Mouse (Mus musculus): Measurements from ENCODE around the gene C2cd2l. TPM values are rescaled to one million over a fixed set of nuclear protein-coding genes. Genes with fewer than 3 reads are reported as not detected.
"Not testable (repeated sequence)": the region's sequence is repeated elsewhere in the genome, so short reads cannot be mapped to it uniquely, and the experiment has no call there.

Gene C2cd2l
- total RNA-seq (2021), result 10 to 100 TPM; 35.2 to 41.7 TPM
- long read RNA-seq, experiment 1, full-length matches to known transcripts, result 17 of 28 reads
- long read RNA-seq, experiment 1, partial matches to known transcripts, result 6 of 28 reads
- long read RNA-seq, experiment 1, other reads (novel, unspliced or antisense), result 5 of 28 reads
- long read RNA-seq, experiment 2, full-length matches to known transcripts, result 3 of 15 reads
- long read RNA-seq, experiment 2, partial matches to known transcripts, result 9 of 15 reads
- long read RNA-seq, experiment 2, other reads (novel, unspliced or antisense), result 3 of 15 reads

DNA sequence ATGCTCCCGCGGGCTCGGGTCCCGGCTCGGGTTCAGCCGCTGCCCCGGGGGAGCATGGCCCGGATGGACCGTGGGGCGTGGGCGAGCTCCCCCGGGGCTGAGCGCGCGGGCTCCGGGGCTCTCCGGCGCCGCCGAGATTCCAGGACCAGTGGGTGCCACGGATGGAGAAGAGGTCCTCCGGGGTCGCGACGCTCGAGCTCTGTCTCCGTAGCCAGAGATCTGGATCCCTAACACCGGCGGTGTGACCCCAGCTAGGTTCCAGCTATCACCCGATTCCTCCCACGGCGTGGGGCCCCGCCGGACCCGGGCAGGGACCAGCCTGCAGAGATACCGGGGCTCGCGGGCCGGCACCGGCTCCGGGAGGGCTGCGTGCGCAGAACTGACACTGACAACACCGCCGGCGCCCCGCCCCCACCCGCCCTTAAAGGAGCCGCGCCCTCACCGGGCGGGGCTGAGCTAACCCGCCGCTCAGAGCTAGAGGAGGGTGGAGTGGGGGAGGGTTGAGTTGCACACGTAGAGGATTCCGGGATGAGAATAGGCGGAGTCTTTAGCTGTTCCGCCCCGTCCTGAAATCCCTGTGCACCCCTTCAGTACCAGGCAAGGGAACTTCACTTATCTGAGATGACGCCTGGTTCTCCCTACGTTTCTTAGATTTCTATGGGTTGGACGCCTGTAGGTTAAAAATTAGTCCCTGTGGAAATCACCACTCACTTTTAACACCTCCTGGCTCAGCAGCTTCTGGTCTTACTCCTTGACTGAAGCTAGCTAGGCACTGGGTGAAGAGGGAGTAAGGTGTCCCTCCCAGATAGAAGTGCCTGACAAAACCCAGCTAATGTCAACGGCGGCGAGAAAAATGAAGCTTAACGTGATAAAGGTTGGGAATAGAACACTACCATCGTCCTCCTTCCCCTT, at the start of gene C2cd2l:
C2cd2l (minus strand) TSS at position 399 of the 912 bp plus-strand sequence.
- DNase-seq (ENCODE audit: low spot score in 2 of 2), result peak; percentile 81 to 85

DNA sequence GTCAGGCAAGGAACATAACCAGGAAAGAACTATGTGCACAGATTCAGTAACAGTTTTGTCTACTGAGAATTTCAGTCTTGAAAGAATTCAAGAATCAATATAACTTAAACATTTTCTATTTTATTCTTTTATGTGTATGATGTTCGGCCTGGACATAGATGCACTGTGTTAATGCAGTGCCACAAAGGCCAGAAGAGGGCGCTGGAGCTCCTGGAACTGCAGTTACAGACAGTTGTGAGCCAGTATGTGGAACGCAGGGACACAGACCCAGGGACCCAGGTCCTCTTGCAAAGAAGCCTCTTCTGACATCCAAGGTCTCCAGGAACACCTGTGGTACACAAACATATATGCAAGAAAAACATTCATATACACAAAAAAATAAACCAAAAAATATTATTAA, 44.4 kb upstream of the C2cd2l start:
- DNase-seq (ENCODE audit: low spot score in 2 of 2), result peak in 1 of 2 experiments; percentile 41

DNA sequence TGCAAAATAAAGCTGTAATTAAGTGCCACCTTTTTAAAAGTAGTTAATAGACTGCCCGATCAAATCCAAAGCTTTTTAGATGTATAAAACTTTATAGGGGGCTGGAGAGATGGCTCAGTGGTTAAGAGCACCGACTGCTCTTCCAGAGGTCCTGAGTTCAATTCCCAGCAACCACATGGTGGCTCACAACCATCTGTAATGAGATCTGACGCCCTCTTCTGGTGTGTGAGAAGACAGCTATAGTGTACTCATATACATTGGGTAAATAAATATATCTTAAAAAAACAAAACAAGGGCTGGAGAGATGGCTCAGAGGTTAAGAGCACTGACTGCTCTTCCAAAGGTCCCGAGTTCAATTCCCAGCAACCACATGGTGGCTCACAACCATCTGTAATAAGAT, 41.8 kb upstream of the C2cd2l start:
- not testable (repeated sequence) for DNase-seq (ENCODE audit: low spot score in 2 of 2)

DNA sequence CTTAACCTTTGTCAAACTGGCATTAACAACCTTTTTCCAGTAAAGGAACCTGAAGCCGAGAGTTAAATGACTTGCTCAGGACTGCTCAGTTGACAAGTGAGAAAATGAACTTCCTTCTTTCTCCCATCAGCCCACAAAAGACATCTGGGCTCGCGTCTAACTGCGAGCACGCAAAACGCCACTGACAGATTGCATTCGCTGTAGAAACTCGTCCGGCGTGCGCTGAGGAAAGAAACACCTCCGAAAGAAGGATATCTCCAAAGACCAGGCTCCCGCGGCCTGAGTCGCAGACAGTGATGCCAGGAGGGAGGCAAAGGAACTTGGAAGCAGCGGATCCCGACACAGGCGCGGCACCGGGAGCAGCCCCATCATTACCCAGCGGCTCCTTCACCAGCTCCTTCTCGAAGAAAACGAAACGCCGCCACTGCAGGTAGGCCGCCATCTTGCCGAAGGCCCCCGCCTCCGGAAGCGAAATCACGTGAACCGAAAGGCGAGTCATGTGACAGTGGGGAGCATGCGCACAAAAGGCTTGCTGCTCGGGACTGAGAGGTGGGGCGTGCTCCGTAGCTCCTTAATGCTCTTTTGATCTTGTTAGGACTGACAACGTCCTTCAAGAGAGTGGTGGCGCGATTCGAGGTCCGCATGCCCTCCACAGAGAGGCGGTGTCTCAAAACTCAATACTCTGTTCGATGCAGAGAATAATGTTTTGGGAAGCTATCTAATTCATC, 41.3 kb upstream of the C2cd2l start, which contains the start of gene Vps11:
Vps11 (minus strand) TSS at position 481 of the 728 bp plus-strand sequence.
- peak; percentile 92 to 94 for DNase-seq (ENCODE audit: low spot score in 2 of 2)

DNA sequence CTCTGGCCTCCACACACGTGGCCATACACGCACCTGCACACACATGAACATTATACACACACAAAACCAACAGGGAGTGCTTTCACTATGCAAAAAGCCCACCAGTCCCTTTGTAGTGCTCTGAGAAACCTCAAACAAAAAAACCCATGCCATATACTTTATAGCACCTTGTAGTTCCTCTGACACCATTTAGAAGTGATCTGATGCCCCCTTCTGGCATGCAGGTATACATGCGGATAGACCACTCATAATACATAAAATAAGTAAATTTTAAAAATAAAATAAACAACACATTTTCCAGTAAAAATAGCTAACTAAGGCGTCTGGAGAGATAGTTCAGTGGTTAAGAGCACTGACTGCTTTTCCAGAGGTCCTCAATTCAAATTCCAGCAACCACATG, 37.1 kb upstream of the C2cd2l start:
- DNase-seq (ENCODE audit: low spot score in 2 of 2), result no peak

DNA sequence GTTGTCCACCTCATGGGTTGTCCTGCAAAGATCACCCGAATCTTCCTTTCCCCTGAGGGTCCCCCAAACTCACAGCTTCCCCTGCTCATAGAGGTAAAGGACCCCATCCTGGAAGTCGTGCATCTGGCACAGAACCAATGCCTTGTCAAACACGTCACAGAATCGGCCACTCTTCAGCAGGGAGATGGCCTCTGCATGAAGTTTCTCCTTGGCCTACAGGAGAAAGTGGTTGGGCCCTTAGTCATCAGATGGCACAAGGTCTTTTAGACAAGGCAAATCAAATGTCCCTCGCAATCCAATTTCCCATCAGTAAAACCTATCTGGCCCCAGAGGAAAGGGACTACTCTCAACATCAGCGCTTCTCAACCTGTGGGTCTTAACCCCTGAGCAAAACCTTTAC, 33.1 kb upstream of the C2cd2l start:
- DNase-seq (ENCODE audit: low spot score in 2 of 2), result no peak

DNA sequence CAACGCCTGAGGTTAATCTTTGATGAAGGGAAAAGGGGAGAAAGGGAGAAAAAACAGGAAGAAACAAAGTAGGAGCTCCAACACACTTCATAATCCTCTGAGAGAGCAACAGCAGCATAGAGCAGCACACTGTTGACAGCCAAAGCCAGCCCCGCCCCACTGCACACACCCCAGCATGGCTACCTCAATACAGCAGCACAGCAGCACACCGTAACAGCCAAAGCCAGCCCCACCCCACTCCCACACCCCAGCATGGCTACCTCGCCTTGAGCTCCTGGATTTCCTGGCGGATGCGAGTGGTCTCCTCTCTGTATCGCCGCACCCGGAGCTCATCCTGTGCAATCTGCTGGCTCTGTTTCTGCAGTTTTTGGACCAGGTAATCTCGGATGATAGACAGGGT, 32.3 kb upstream of the C2cd2l start:
- DNase-seq (ENCODE audit: low spot score in 2 of 2), result no peak

DNA sequence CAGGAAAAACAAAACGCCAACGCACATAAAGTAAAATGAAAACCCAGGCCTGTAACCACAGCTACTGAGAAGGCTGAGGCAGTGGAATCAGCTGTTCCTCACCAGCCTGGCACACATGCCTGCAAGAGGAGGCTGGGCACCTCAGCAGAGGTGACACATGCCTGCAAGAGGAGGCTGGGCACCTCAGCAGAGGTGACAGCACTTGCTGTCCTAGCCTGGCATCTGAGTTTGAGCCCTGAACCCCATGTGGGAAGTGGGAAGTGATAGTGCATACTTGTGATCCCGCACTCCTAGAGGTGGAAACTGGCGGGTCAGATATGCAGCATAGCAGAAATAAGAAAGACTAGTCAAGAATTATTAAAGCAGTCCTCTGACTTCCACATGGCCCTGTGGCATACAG, 31.3 kb upstream of the C2cd2l start:
- no peak for DNase-seq (ENCODE audit: low spot score in 2 of 2)

DNA sequence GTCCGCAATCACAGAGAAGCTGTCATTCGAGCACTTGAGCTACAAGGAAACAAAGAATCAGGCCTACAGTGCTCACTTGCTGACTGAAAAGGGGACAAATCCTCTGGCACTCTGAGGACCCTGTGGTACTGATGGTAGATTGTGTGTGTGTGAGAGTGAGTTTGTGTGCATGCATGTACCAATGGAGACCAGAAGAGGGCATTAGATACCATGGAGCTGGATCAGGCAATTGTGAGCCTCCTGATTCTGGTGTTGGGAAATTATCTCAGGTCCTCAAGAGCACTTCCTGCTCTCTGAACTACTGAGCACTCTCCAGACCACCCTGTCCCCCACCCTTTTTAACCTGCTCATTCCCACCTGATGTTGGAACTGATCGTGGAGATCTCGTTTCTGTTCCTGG, 28.5 kb upstream of the C2cd2l start:
- DNase-seq (ENCODE audit: low spot score in 2 of 2), result no peak

DNA sequence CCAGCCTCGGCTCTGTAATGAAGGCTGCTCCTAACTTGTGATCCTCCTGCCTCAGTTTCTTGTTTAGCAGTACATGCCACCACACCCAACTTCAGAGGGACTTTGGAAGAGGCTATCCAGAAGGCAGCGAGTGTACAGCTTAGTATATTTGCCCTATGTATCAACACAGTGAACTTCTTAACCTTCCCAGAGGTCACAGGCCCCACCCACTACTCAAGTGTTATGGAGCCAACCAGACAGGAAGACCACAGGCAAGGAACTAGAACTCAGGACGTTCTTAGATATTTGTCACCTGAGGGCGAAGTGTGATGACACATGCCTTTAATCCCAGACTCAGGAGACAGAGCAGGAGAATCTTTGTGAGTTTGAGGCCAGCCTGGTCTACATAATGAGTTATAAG, 27.5 kb upstream of the C2cd2l start:
- DNase-seq (ENCODE audit: low spot score in 2 of 2), result no peak

DNA sequence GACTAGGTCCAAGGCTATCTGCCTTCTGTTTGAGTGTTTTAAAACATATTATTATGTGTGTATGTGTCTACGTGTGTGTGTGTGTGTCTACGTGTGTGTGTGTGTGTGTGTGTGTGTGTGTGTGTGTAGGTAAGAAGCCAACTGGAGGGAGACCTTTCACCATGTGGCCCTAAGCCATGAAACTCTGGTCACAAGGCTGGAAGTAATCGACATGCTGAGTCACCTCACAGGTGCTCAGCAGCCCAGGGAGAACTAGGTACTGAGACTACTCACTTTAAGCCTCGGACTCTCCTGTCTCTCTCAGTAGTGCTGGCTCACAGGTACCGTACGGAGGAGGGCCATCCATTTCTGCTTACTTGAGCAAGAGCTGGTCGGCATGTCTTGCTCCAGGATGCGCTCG, 27.1 kb upstream of the C2cd2l start:
- DNase-seq (ENCODE audit: low spot score in 2 of 2), result no peak

DNA sequence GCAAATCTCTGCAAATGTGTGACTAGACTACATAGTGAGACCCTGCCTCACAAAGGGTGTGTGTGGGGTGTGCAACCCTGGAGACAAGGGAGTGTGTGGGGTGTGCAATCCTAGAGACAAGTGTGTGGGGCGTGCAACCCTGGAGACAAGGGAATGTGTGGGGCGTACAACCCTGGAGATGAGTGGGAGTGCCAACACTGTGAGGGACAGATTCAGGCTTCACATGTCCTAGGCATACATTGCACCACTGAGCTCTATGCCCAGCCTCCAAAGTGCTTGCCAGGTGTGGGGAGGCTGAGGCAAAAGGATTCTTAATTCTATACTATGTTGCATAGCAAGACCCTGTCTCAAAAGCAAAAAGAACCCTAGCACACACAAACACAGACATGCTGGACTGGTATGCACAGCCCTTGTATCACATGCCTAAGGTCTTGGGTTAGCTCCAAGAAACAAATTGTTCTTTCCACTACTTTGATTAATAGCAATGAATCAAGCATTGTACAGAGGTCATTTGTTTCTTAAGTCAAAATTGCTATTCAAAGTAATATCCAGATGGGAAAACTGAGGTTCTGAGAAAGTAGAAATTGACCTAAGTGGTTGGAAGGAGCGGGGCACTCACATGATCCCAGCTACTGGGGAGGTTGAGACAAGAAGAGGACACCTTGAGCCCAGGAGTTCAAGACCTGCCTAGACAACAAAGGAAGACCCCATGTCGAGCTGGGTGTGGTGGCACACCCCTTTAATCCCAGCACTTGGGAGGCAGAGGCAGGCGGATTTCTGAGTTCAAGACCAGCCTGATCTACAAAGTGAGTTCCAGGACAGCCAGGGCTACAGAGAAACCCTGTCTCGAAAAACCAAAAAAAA, 25.7 kb upstream of the C2cd2l start:
- DNase-seq (ENCODE audit: low spot score in 2 of 2), result no peak

DNA sequence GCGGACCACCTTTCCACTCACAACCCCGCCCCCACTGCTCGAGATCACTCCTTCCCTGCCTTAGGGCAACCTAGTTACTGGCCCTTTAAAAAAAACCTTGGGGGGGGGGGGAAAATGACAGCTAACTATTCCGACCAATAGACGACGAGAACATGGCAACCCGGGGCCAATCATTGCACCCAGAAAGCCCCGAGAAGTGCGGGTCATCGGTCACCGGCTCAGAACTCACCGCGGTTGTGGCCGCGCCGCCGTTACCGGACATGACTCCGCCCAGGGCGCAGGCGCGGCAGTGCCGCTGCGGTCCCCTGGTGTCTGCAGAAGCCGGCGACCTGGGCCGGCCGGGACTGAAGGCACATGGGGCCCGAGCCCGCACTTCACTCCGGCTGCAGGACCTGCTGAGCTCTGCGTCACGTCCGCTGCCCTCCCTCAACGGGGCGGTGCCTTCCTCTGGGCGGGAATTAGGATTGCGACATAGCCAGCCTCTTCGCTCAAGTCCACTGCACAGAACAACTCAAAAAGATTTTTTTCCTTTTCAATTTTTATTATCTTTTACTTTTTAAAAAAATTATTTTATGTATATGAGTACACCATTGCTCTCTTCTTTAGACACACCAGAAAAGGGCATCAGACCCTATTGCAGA, 23.8 kb upstream of the C2cd2l start, which contains the start of gene Hmbs:
Hmbs (minus strand) TSS at position 448 of the 641 bp plus-strand sequence.
- DNase-seq (ENCODE audit: low spot score in 2 of 2), result peak; percentile 87 to 88

DNA sequence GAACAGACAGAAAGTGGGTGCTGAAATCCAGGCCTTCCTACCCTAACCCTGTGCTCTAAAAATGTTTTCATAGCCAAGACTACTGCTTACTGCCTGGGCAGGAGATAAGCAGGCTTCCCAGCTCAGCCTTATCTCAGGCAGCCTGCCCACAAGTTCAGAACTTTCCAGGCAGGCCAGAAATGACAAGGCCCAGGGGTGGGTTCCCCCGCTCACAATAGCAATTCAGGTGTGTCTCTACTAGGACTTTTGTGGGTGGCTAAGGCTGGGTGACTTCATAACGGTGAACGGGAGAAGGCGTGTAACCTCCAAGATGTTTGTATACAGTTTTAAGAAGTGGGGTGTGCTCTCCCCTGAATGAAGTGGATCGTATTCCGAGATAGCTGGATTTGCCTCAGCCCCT, 23.2 kb upstream of the C2cd2l start:
- DNase-seq (ENCODE audit: low spot score in 2 of 2), result no peak

DNA sequence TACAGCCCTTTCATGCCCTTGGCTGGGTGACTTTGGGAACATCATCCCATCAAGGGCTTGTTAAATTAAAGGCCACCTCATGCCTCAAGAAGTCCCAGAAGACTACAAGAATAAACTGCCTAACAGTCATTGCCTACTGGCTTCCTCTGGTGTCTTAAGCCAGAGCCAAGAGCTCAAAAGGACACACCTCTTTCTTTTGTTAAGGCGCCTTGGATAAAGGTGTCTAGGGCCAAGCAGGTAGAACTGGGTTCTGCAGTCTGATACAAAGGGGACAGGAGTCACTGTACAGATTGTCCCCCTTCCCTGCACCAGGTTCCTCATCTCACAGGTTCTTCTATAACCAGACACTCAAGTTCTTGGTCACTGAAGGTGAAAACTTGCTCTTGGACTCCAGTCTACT, 22.5 kb upstream of the C2cd2l start:
- no peak for DNase-seq (ENCODE audit: low spot score in 2 of 2)

DNA sequence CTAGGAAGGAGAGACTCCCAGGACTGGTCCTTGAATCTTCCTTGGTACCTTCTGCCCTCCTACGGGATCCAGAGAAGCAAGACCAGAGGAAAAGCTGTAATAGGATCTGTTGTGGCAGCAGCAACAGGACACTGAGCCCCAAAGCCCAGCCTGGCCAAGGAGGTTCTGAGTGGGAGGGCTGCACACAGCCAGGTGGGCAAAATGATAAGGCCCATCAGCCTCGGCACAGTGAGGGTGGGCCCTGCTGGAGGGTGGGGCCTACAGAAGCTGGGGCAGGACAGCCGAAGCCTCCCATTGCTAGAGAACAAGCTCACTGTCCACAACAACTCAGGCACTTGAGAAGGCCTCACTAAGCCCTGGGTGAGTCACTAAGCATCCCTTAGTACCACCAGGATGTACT, 22.1 kb upstream of the C2cd2l start:
- DNase-seq (ENCODE audit: low spot score in 2 of 2), result no peak

DNA sequence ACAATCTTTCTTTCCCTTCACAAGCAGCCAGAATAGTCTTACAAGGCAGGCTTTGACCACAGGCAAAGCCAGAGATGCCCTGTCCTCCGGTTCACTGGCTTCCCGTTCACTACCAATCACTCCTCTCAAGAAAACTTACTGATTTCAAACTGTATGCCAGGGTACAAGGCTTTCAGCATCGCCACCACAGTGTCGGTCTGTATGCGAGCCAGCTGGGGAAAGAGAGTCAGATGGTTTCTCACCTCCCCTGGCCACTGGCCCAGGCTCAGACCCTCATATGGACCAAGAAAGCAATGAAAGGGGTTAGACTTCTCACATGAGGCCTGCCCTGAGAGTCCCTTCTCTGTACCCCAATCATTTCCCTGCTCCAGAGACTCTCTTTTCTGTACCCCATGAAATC, 21.4 kb upstream of the C2cd2l start:
- DNase-seq (ENCODE audit: low spot score in 2 of 2), result no peak

DNA sequence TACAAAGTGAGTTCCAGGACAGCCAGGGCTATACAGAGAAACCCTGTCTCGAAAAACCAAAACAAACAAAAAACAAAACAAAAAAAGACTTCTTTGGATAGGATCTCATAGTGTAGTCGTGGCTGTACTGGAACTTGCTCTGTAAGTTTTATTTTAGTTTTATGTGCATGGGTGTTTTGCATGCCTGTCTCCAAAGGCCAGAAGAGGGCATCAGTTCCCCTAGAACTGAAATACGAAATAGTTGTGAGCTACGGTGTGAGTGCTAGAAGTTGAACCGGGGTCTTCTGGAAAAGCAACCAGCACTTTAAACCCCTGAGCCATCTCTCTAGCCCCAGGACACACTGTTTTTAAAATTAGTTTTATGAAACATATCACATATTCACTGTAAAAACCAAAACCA, 18.5 kb upstream of the C2cd2l start:
- no peak for DNase-seq (ENCODE audit: low spot score in 2 of 2)

DNA sequence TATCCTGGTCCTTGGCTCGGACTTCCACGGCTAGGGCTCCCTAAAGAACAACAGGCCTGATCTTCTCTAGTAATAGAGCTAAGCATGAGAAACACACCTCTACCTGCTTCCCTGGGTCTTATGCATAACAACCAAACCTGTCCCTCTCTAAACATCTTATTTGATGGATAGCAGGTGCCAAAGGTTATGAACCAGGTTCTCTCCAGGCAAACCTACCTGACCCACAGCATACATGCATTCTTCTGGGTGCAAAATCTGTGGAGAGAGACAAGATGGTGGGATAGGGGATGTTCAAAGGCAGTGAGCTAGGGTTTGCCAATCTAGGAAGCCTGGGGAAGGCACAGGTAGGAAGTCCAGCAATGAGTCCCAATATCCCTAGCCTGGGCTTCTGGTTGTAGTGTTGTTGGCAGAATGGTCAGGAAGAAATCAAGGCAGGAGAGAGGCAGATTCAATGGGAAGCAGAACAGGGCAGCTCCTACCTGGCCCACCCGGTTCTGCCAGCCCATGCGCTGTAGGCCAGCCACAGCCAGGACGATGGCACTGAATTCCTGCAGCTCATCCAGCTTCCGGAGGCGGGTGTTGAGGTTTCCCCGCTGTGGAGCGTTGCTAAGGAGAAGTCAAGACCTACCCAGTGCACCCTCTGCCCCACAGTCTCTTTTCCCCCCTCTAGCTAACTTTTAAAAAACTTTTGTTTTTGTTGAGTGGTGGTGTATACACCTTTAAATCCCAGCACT, 17.5 kb upstream of the C2cd2l start:
- DNase-seq (ENCODE audit: low spot score in 2 of 2), result no peak

Measured in adrenal gland, adult 18-20 months (tissue).